Mouse (Mus musculus) spleen, adult 2 months (tissue): ENCODE measurements around the gene Spin1.

Experiments
- CTCF ChIP-seq: fragments of 200-500 bp; IDR thresholded peaks from 2 replicates; pipeline ENCODE4 v1.5.1; 2011; ENCODE audit warnings: mild to moderate bottlenecking, inconsistent platforms; ENCODE audit not compliant: insufficient read depth, insufficient read length, insufficient replicate concordance; ENCODE audit errors: extremely low read depth
- POLR2A ChIP-seq: fragments of 200-500 bp; IDR thresholded peaks from 2 replicates; pipeline ENCODE4 v1.6.1; 2011; ENCODE audit warnings: low read depth, low read length, inconsistent platforms

DNA sequence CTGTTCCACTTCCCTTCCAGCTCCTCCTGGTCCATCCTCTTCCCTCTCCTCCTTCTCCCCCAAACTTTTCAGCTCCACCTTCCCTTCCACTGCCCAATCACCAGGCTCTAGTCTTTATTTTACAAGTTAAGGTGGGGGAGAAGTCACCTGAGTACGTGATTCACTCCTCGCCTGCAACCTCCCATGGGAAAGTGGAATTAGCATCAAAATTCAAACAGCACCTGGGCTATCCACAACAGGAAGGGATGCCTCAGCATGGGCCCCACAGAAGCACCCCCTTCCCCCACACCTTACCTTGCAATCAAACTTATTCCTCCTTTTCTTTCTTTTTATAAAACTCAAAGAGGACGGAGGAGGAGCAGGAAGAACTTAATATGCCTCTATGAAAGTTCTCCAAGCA is 48.3 kb upstream of the Spin1 start:
- TF ChIP-seq CTCF, result no peak
- TF ChIP-seq POLR2A, result no peak
